ENCODE assay signal across 10 mouse cellular contexts in genomic region chr6:58907336-58907735, GRCm38 (mm10). TPM values are rescaled to one million over a fixed set of nuclear protein-coding genes. Genes with fewer than 3 reads are reported as not detected.
DNase-seq lines count a peak whose midpoint lies in the region; ATAC-seq lines count a peak whose summit lies in the region.
"Had no signal": no experiment of that assay in that cellular context is flagged by ENCODE, and none has a peak within 500 bp of the region (broad histone marks: within the 10 kb centered on the region; RNA-seq: fewer than 3 reads in every experiment).

No protein-coding gene starts in this region.

- peaks cover 24% of the 10 kb centered on the region for H3K9me3 ChIP-seq in heart, embryonic 13.5 days
- H3K9me3 ChIP-seq in embryonic facial prominence, embryonic 12.5 days = peaks cover 17% of the 10 kb centered on the region
- peaks cover 14% of the 10 kb centered on the region for H3K9me3 ChIP-seq in hindbrain, embryonic 12.5 days (replicated peaks)
- peaks cover 19% of the 10 kb centered on the region for H3K9me3 ChIP-seq in midbrain, embryonic 14.5 days (ENCODE audit: control insufficient read depth, low read length)

- H3K4me3 ChIP-seq in heart, embryonic 13.5 days = 0 out of 2 replicates have a peak overlapping the region, but pooled peaks have one; percentile 53
- H3K4me3 ChIP-seq in embryonic facial prominence, embryonic 12.5 days = peak overlapping the region; percentile 45
- H3K4me3 ChIP-seq in hindbrain, embryonic 12.5 days = peak overlapping the region; percentile 51
- H3K4me3 ChIP-seq in midbrain, embryonic 14.5 days (replicated peaks; ENCODE audit: low read depth, low read length) = peak overlapping the region; percentile 52

- H3K4me2 ChIP-seq in heart, embryonic 13.5 days = peak overlapping the region; percentile 75
- peak overlapping the region; percentile 69 for H3K4me2 ChIP-seq in embryonic facial prominence, embryonic 12.5 days (replicated peaks)
- peak overlapping the region; percentile 62 for H3K4me2 ChIP-seq in hindbrain, embryonic 12.5 days (replicated peaks)
- peak overlapping the region; percentile 64 for H3K4me2 ChIP-seq in midbrain, embryonic 14.5 days (ENCODE audit: low read length)

- H3K9ac ChIP-seq in heart, embryonic 13.5 days = no peak overlapping the region
- no peak overlapping the region for H3K9ac ChIP-seq in embryonic facial prominence, embryonic 12.5 days
- H3K9ac ChIP-seq in hindbrain, embryonic 12.5 days = no peak overlapping the region
- peak overlapping the region; percentile 48; the same call in 1 of the 2 replicates for H3K9ac ChIP-seq in midbrain, embryonic 14.5 days (replicated peaks; ENCODE audit: low read length)

- 81% methylated on average over 8 of the region's 8 CpGs for WGBS in heart, embryonic 13.5 days
- WGBS in embryonic facial prominence, embryonic 12.5 days = 80% methylated on average over 8 of the region's 8 CpGs
- WGBS in hindbrain, embryonic 12.5 days = 81% methylated on average over 8 of the region's 8 CpGs
- 71% methylated on average over 8 of the region's 8 CpGs for WGBS in midbrain, embryonic 14.5 days

- 0 out of 2 replicates have a peak, but pooled peaks cover 3% of the 10 kb centered on the region for H3K4me1 ChIP-seq in heart, embryonic 13.5 days
- H3K4me1 ChIP-seq in embryonic facial prominence, embryonic 12.5 days = no peaks in the 10 kb centered on the region
- peaks cover 4% of the 10 kb centered on the region; the same call in 1 of the 2 replicates for H3K4me1 ChIP-seq in hindbrain, embryonic 12.5 days
- peaks cover 3% of the 10 kb centered on the region for H3K4me1 ChIP-seq in midbrain, embryonic 14.5 days (ENCODE audit: control insufficient read depth, insufficient read depth, low read length)

- H3K27ac ChIP-seq in heart, embryonic 13.5 days (replicated peaks) = no peak overlapping the region
- H3K27ac ChIP-seq in embryonic facial prominence, embryonic 12.5 days = no peak overlapping the region
- H3K27ac ChIP-seq in hindbrain, embryonic 12.5 days = peak overlapping the region; percentile 64; the same call in 1 of the 2 replicates
- H3K27ac ChIP-seq in midbrain, embryonic 14.5 days (replicated peaks; ENCODE audit: low read depth, low read length) = peak overlapping the region; percentile 79

- ATAC-seq in heart, embryonic 13.5 days (ENCODE audit: extremely low read depth, insufficient number of reproducible peaks, low FRiP score, low TSS enrichment) = no peak
- no peak for ATAC-seq in embryonic facial prominence, embryonic 12.5 days (ENCODE audit: insufficient number of reproducible peaks, insufficient read depth, low FRiP score, low TSS enrichment)
- peak; percentile 7; the same call in 1 of the 2 replicates for ATAC-seq in hindbrain, embryonic 12.5 days (ENCODE audit: low FRiP score)
- no peak for ATAC-seq in midbrain, embryonic 14.5 days (ENCODE audit: low FRiP score, low TSS enrichment)
- ATAC-seq: CD4-positive, CD25-positive, alpha-beta regulatory T cell, adult 4 months had no signal

- H3K36me3 ChIP-seq in heart, embryonic 13.5 days = peaks cover 56% of the 10 kb centered on the region
- no peaks in the 10 kb centered on the region for H3K36me3 ChIP-seq in embryonic facial prominence, embryonic 12.5 days
- peaks cover 2% of the 10 kb centered on the region; the same call in 1 of the 2 replicates for H3K36me3 ChIP-seq in hindbrain, embryonic 12.5 days
- 0 out of 2 replicates have a peak, but pooled peaks cover 2% of the 10 kb centered on the region for H3K36me3 ChIP-seq in midbrain, embryonic 14.5 days (ENCODE audit: control insufficient read depth, insufficient read depth, low read length)

- intact Hi-C loops in heart, postnatal 10 days (cut with DNase I) = no loop called here

- H3K27me3 ChIP-seq in heart, embryonic 13.5 days (replicated peaks) = no peaks in the 10 kb centered on the region
- H3K27me3 ChIP-seq in embryonic facial prominence, embryonic 12.5 days = peaks cover 5% of the 10 kb centered on the region; the same call in 1 of the 2 replicates
- no peaks in the 10 kb centered on the region for H3K27me3 ChIP-seq in hindbrain, embryonic 12.5 days
- H3K27me3 ChIP-seq in midbrain, embryonic 14.5 days (ENCODE audit: control insufficient read depth, insufficient read depth, low read length) = no peaks in the 10 kb centered on the region

- DNase-seq in heart, postnatal 10 days = no peak
- DNase-seq in midbrain, embryonic 14.5 days = no peak
- DNase-seq in ovary, adult 18-20 months (ENCODE audit: low spot score) = no peak
- DNase-seq in urinary bladder, postnatal 36 days (ENCODE audit: low spot score in 2 of 2) = no peak
- DNase-seq in right cerebral cortex, postnatal 4 days = no peak
- DNase-seq: spleen, adult 18-20 months had no signal

RNA-seq across cellular contexts. Expression of gene Nap1l5, which starts 0.5 kb away (rescaled TPM):
- 1.2 and 2.0 TPM in 2 replicates for polyA plus RNA-seq in heart, embryonic 13.5 days (2015; fragmentation: Nextera tagmentation; extraction: Ambion mirVana)
- under 1 TPM; 0.30 to 0.62 TPM for total RNA-seq in heart, postnatal 10 days (2021)
- 4.7 and 5.9 TPM in 2 replicates for polyA plus RNA-seq in embryonic facial prominence, embryonic 12.5 days (2016; fragmentation: Nextera tagmentation; extraction: Ambion mirVana)
- 69.8 and 81.1 TPM in 2 replicates for polyA plus RNA-seq in hindbrain, embryonic 12.5 days (2016; fragmentation: Nextera tagmentation; extraction: Ambion mirVana)
- 225 and 247 TPM in 2 replicates for polyA plus RNA-seq in midbrain, embryonic 14.5 days (2014; fragmentation: Nextera tagmentation; extraction: Ambion mirVana)
- polyA plus RNA-seq: CD4-positive, CD25-positive, alpha-beta regulatory T cell, adult 4 months had no signal

Comparison
In these comparisons a context has a peak if more than half of its experiments do, and no peak if none do; other contexts are left out.
1. H3K27ac ChIP-seq: peak in hindbrain, embryonic 12.5 days (single experiment) and midbrain, embryonic 14.5 days (single experiment); none in heart, embryonic 13.5 days (single experiment) and embryonic facial prominence, embryonic 12.5 days (single experiment).
2. RNA of gene Nap1l5, which starts 0.5 kb away (polyA plus RNA-seq): 225 to 247 TPM in midbrain, embryonic 14.5 days and 69.8 to 81.1 TPM in hindbrain, embryonic 12.5 days; 4.7 to 5.9 TPM in embryonic facial prominence, embryonic 12.5 days and 1.2 to 2.0 TPM in heart, embryonic 13.5 days; every median in the first group is over 10 times any median in the second.
3. Peak in every context shown above with its lines, with median percentiles within 50 percentile points of each other: H3K4me2 ChIP-seq and H3K4me3 ChIP-seq.